Mouse (Mus musculus) forebrain, embryonic 13.5 days (tissue): ENCODE measurements around the gene Fam118b. TPM values are rescaled to one million over a fixed set of nuclear protein-coding genes. Genes with fewer than 3 reads are reported as not detected.

Experiments
- ATAC-seq: fragments of 200-750 bp; cut with Nextera tagmentation; 2 replicates; pipeline ENCODE4 v1.8.0; 2017
- H3K27ac ChIP-seq: fragments of 300-500 bp; sonication (generic); 2 replicates; pipeline ENCODE4 v1.5.1; 2015; ENCODE audit warnings: inconsistent platforms, mild to moderate bottlenecking, moderate library complexity
- H3K27me3 ChIP-seq: fragments of 300-500 bp; sonication (generic); 2 replicates; pipeline ENCODE4 v1.6.1; 2015; ENCODE audit warnings: mild to moderate bottlenecking, inconsistent platforms
- H3K36me3 ChIP-seq: fragments of 300-500 bp; sonication (generic); 2 replicates; pipeline ENCODE4 v1.6.1; 2015; ENCODE audit warnings: mild to moderate bottlenecking, inconsistent platforms; ENCODE audit not compliant: poor library complexity, severe bottlenecking
- H3K4me1 ChIP-seq: fragments of 300-500 bp; sonication (generic); 2 replicates; pipeline ENCODE4 v1.6.1; 2015; ENCODE audit warnings: inconsistent platforms
- H3K4me2 ChIP-seq: fragments of 300-500 bp; sonication (generic); 2 replicates; pipeline ENCODE4 v1.6.1; 2015; ENCODE audit warnings: inconsistent platforms, mild to moderate bottlenecking, moderate library complexity
- H3K4me3 ChIP-seq: fragments of 300-500 bp; sonication (generic); 2 replicates; pipeline ENCODE4 v1.5.1; 2015; ENCODE audit warnings: mild to moderate bottlenecking, inconsistent platforms
- H3K9ac ChIP-seq: fragments of 300-500 bp; sonication (generic); 2 replicates; pipeline ENCODE4 v1.6.1; 2015; ENCODE audit warnings: mild to moderate bottlenecking, inconsistent platforms
- H3K9me3 ChIP-seq: fragments of 300-500 bp; sonication (generic); replicated peaks from 2 replicates; pipeline ENCODE4 v1.6.1; 2016; ENCODE audit warnings: inconsistent platforms
- WGBS: fragments of 180-500 bp; shearing (Covaris S2); methylation state at CpG from one replicate; pipeline ENCODE4 v1.1.7; 2015; 5-methylcytosine and 5-hydroxymethylcytosine counted together
- polyA plus RNA-seq: library from polyadenylated mRNA; unstranded; fragments of >200 nt; fragmentation: Nextera tagmentation; extraction: Ambion mirVana; gene quantifications from 2 replicates; pipeline ENCODE4 v1.2.1, GENCODE M21; 2015

Fam118b gene
- polyA plus RNA-seq, 1 experiment from 2014 or later = 88.8 TPM

- ATAC-seq = 0 out of 2 replicates have a peak, but pooled peaks have one; percentile 27
- Histone ChIP-seq H3K4me1 (0 out of 2 replicates have a peak, but pooled peaks cover 6% of the 10 kb centered on the region), H3K4me3 (no peak overlapping the region), H3K4me2 (no peak overlapping the region), H3K9me3 (no peaks in the 10 kb centered on the region), H3K27me3 (peaks cover 13% of the 10 kb centered on the region), H3K36me3 (no peaks in the 10 kb centered on the region), H3K27ac (no peak overlapping the region), H3K9ac (no peak overlapping the region)
- WGBS = 11% methylated on average over 7 of the region's 7 CpGs
Observed at GRCm38 (mm10) chr9:35289992-35290391, 22.4 kb upstream of the Fam118b start.

DNA sequence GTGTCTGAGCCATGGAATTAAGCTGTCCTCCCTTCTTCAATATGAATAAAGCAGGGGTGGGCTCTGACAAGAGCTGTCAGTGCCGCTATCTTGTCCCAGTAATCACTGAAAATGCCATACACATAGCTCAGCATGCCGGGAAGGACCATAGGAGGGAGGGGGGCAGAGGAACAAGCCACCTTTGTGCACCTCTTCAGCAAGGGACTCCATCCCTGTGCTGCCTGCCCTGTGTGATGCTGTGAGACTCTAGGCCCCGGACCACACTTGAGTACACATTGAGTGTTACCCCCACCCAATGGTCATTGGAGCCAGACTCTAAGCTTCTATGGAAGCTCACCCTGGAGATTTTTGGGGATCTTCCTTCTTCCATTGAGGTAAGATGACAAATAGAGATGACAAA, 18.7 kb upstream of the Fam118b start:
- Histone ChIP-seq H3K9ac (no peak overlapping the region), H3K27me3 (peaks cover 9% of the 10 kb centered on the region; the same call in 1 of the 2 replicates), H3K4me2 (no peak overlapping the region), H3K4me3 (no peak overlapping the region), H3K36me3 (no peaks in the 10 kb centered on the region), H3K9me3 (no peaks in the 10 kb centered on the region), H3K27ac (no peak overlapping the region), H3K4me1 (peaks cover 15% of the 10 kb centered on the region; the same call in 1 of the 2 replicates)
- WGBS = 78% methylated on average over 3 of the region's 3 CpGs
- ATAC-seq = no peak

GRCm38 (mm10) chr9:35284351-35284750, 16.7 kb upstream of the Fam118b start:
- H3K27ac ChIP-seq = no peak overlapping the region
- peaks cover 8% of the 10 kb centered on the region; the same call in 1 of the 2 replicates for H3K4me1 ChIP-seq
- no peaks in the 10 kb centered on the region for H3K36me3 ChIP-seq
- H3K9me3 ChIP-seq = no peaks in the 10 kb centered on the region
- ATAC-seq = no peak
- no peak overlapping the region for H3K9ac ChIP-seq
- no peak overlapping the region for H3K4me2 ChIP-seq
- 84% methylated on average over 4 of the region's 4 CpGs for WGBS
- H3K27me3 ChIP-seq = peaks cover 9% of the 10 kb centered on the region; the same call in 1 of the 2 replicates
- no peak overlapping the region for H3K4me3 ChIP-seq

GRCm38 (mm10) chr9:35283415-35284069, 15.9 kb upstream of the Fam118b start:
- Histone ChIP-seq H3K9ac (peak overlapping the region; percentile 16; the same call in 1 of the 2 replicates), H3K4me2 (no peak overlapping the region), H3K27me3 (peaks cover 8% of the 10 kb centered on the region; the same call in 1 of the 2 replicates), H3K9me3 (no peaks in the 10 kb centered on the region), H3K4me1 (peaks cover 8% of the 10 kb centered on the region; the same call in 1 of the 2 replicates), H3K4me3 (no peak overlapping the region), H3K27ac (no peak overlapping the region), H3K36me3 (0 out of 2 replicates have a peak, but pooled peaks cover 1% of the 10 kb centered on the region)
- 78% methylated on average over 13 of the region's 13 CpGs for WGBS
- peak; percentile 34; the same call in 1 of the 2 replicates for ATAC-seq

GRCm38 (mm10) chr9:35282851-35283200, 15.2 kb upstream of the Fam118b start:
- Histone ChIP-seq H3K4me1 (peaks cover 8% of the 10 kb centered on the region; the same call in 1 of the 2 replicates), H3K4me2 (no peak overlapping the region), H3K36me3 (peaks cover 7% of the 10 kb centered on the region; the same call in 1 of the 2 replicates), H3K9ac (no peak overlapping the region), H3K27ac (no peak overlapping the region), H3K9me3 (no peaks in the 10 kb centered on the region), H3K4me3 (no peak overlapping the region), H3K27me3 (peaks cover 3% of the 10 kb centered on the region; the same call in 1 of the 2 replicates)
- no peak for ATAC-seq
- 67% methylated on average over 5 of the region's 5 CpGs for WGBS

DNA sequence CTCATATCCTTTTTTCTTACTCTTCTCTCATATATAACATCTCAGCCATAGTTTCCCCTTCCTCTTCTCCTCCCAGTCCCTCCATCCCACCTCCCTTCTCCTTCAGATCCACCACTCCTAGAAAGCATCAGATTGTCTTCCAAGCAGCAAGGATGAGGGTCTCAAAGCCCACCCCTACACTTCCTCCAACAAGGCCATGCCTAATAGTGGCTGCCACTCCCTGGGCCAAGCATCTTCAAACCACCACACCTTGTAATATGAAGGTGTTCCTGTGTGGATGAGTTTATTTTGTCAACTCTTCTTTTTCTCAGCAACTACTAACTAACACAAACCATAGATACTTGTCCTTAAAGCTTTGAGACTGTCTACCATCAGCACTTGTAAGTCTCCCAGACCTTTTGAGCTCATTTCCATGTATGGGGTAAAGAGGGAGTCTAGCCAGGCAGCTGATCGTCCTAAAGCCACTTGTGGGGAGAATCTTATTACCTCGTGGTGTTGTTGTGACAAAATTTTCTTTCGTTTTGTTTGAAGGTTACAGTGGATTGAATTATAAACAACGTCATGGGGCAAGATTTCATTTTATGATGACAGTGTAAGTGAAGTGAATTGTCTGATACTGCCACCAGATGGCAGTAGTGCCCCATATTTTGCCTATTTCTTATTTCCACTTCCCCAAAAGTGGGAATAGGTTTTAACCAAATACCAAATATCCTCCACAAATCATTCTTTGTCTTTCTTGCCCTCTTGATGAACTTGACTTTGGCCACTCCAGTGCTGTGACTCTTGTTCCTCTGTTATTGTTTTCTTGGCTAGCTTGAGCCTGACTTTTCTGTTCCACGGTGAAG, 14.6 kb upstream of the Fam118b start:
- H3K9me3 ChIP-seq = no peaks in the 10 kb centered on the region
- ATAC-seq = peak; percentile 67
- no peak overlapping the region for H3K9ac ChIP-seq
- no peak overlapping the region for H3K27ac ChIP-seq
- H3K27me3 ChIP-seq = no peaks in the 10 kb centered on the region
- H3K4me2 ChIP-seq = no peak overlapping the region
- H3K4me1 ChIP-seq = peaks cover 8% of the 10 kb centered on the region; the same call in 1 of the 2 replicates
- no peak overlapping the region for H3K4me3 ChIP-seq
- H3K36me3 ChIP-seq = peaks cover 13% of the 10 kb centered on the region; the same call in 1 of the 2 replicates
- WGBS = 18% methylated on average over 5 of the region's 5 CpGs

DNA sequence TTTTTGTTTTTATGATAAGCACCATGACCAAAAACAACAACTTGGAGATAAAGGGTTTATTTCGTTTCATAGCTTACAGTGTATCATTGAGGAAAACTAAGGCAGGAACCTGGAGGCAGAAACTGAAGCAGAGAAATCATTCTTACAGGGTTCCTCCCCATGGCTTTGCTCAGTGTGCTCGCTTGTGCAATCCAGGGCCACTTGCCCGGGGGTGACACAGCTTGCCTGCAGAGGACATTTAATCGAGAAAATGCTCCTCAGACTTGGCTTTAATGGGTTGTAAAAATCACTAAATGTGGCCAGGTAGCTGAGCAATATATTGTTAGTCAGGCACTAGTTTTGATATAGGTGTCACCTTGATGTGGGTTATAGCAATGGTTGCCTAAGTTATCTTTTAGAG, 10.8 kb upstream of the Fam118b start:
- no peak overlapping the region for H3K4me2 ChIP-seq
- peaks cover 5% of the 10 kb centered on the region; the same call in 1 of the 2 replicates for H3K4me1 ChIP-seq
- no peaks in the 10 kb centered on the region for H3K27me3 ChIP-seq
- no peak for ATAC-seq
- no peak overlapping the region for H3K9ac ChIP-seq
- 88% methylated on average over 4 of the region's 4 CpGs for WGBS
- H3K27ac ChIP-seq = no peak overlapping the region
- no peak overlapping the region for H3K4me3 ChIP-seq
- H3K9me3 ChIP-seq = no peaks in the 10 kb centered on the region
- H3K36me3 ChIP-seq = peaks cover 42% of the 10 kb centered on the region

DNA sequence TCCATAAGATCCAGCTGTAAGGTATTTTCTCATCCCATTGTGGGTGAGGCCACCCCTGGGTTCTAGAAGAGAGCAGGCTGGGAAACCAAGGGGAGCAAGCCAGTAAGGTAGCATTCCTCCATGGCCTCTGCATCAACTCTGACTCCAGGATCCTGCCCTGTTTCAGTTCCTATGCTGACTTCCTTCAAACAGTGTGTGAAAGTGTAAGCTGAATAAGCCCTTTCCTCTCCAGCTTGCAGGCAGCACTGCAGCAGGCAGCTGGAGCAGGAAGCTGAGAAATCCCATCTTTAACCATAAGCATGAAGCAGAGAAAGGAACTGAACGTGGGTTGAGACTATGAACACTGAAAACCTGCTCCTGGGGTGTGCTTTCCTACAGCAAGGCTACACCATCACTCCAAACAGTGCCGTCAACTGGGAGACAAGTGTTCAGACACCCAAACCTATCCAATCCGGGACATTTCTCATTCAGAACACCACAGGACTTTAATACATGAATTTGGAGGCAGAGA, 10.3 kb upstream of the Fam118b start:
- Histone ChIP-seq H3K9me3 (no peaks in the 10 kb centered on the region), H3K4me2 (no peak overlapping the region), H3K9ac (no peak overlapping the region), H3K4me3 (no peak overlapping the region), H3K27ac (no peak overlapping the region), H3K27me3 (no peaks in the 10 kb centered on the region), H3K4me1 (no peaks in the 10 kb centered on the region), H3K36me3 (peaks cover 47% of the 10 kb centered on the region)
- WGBS = 87% methylated on average over 3 of the region's 3 CpGs
- no peak for ATAC-seq

DNA sequence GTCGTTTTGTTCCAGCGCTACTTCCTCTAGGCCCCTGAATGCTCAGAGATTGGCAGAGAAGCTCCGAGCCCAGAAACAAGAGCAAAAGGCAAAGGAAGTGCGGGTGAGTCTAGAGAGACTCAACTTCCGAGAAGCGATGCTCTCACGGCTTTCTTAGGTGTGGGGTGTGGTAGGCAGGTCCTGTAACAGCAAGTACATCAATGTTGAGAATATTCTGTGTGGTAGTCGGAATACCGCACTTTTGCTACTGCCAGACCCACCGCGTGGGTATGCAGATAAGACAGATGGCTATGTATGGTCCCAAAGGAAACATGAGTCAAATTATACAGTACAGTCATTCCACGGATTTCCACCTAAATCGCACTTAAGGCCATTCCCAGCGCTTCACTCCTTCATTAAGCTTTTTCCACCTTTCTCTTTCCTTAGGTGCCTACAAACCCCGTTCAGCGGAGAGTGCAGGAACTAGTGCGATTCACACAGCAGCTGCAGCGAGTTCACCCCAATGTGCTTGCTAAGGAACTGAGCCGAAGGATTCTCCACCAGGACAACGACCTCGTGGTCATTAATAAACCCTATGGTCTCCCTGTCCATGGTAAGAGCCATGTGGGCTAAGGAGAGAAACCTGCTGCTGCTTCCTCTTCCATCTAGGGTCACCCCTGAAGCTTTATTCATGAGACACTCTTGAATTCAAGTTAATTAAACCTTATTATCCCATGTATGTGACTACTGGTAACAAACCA, 541 bp upstream of the Fam118b start:
- H3K36me3 ChIP-seq = peaks cover 14% of the 10 kb centered on the region
- peak; percentile 67 for ATAC-seq
- H3K4me1 ChIP-seq = peaks cover 20% of the 10 kb centered on the region
- WGBS = 2% methylated on average over 21 of the region's 21 CpGs
- H3K4me3 ChIP-seq = peak overlapping the region; percentile 58
- H3K27me3 ChIP-seq = no peaks in the 10 kb centered on the region
- H3K9me3 ChIP-seq = no peaks in the 10 kb centered on the region
- H3K9ac ChIP-seq = peak overlapping the region; percentile 72
- H3K27ac ChIP-seq = peak overlapping the region; percentile 49; the same call in 1 of the 2 replicates
- peak overlapping the region; percentile 73 for H3K4me2 ChIP-seq

- no peak overlapping the region for H3K4me2 ChIP-seq
- no peaks in the 10 kb centered on the region for H3K27me3 ChIP-seq
- no peak overlapping the region for H3K27ac ChIP-seq
- ATAC-seq = no peak
- peaks cover 20% of the 10 kb centered on the region for H3K4me1 ChIP-seq
- peaks cover 10% of the 10 kb centered on the region for H3K36me3 ChIP-seq
- no peaks in the 10 kb centered on the region for H3K9me3 ChIP-seq
- WGBS = 98% methylated on average over 3 of the region's 3 CpGs
- H3K4me3 ChIP-seq = no peak overlapping the region
- H3K9ac ChIP-seq = no peak overlapping the region
Observed at GRCm38 (mm10) chr9:35264509-35264908, 3.1 kb downstream of the Fam118b start.

GRCm38 (mm10) chr9:35263431-35263830, 4.2 kb downstream of the Fam118b start:
- Histone ChIP-seq H3K27me3 (no peaks in the 10 kb centered on the region), H3K4me1 (peaks cover 16% of the 10 kb centered on the region), H3K4me2 (no peak overlapping the region), H3K9me3 (no peaks in the 10 kb centered on the region), H3K27ac (no peak overlapping the region), H3K36me3 (peaks cover 10% of the 10 kb centered on the region), H3K4me3 (no peak overlapping the region), H3K9ac (no peak overlapping the region)
- no peak for ATAC-seq
- WGBS = 96% methylated on average over 2 of the region's 2 CpGs
